Mouse (Mus musculus): Measurements from ENCODE around the gene Sema3b. TPM values are rescaled to one million over a fixed set of nuclear protein-coding genes. Genes with fewer than 3 reads are reported as not detected.
"Not testable (repeated sequence)": the region's sequence is repeated elsewhere in the genome, so short reads cannot be mapped to it uniquely, and the experiment has no call there.

Gene Sema3b
- polyA plus RNA-seq, 1 experiment from 2014 or later, result 3.9 TPM

DNA sequence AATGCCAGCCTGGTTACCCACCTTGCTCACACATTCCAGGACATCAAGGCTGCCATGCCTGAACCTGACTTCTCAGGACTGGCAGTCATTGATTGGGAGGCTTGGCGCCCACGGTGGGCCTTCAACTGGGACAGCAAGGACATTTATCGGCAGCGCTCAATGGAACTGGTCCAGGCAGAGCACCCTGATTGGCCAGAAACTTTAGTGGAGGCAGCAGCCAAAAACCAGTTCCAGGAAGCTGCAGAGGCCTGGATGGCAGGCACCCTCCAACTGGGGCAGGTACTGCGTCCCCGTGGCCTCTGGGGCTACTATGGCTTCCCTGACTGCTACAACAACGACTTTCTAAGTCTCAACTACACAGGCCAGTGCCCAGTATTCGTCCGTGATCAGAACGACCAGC, 31.2 kb downstream of the Sema3b start:
- Histone ChIP-seq H3K36me3 (peaks cover 30% of the 10 kb centered on the region), H3K4me1 (replicated peaks) (peaks cover 74% of the 10 kb centered on the region), H3K4me3 (0 out of 2 replicates have a peak overlapping the region, but pooled peaks have one; percentile 52), H3K27ac (no peak overlapping the region), H3K9me3 (no peaks in the 10 kb centered on the region; the same call in 1 of the 2 replicates), H3K27me3 (ENCODE audit: insufficient read depth, poor library complexity, severe bottlenecking) (no peaks in the 10 kb centered on the region)
- DNase-seq (ENCODE audit: low spot score), result no peak
- WGBS, result 92% methylated on average over 10 of the region's 10 CpGs

DNA sequence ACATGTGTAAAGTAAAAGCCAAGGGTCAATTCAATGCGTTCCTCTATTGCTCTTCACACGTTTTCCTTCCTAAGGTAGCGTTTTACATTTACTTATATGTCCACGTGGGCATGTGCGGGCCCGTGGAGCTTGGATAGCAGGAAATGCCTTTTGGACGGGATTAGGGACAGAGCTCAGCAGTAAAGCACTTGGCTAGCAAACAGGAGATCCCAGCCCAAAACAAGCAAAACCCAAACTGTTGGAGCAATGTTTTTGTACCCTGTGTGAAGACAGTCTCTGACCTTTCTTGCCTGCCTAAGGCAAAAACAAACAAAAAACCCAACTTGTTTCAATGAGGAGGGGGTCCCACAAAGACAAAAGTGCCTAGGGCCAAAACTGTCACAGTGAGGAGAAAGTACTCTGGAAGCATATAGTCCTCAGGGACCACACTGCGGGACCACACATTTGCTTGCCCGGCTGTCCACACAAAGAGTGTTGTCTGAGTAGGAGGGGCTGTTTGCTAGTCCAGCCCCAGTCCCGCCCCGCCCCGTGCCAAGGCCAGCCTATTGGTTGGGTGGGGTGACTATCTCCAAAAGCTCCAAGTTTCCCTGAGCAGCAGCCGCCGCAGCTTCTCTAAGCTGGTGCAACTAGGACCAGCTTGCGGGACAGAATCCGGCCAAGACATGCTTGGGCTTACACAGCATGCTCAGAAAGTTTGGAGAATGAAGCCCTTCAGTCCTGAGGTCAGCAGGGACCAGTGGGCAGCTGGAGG, 32.5 kb downstream of the Sema3b start, which contains the start of gene Hyal1:
TSS of gene Hyal1 (plus strand) at position 571 of the 751 bp plus-strand sequence.
- Histone ChIP-seq H3K36me3 (peaks cover 38% of the 10 kb centered on the region), H3K27ac (peak within 1 kb of the TSS; percentile 86), H3K9me3 (no peaks in the 10 kb centered on the region; the same call in 1 of the 2 replicates), H3K27me3 (ENCODE audit: insufficient read depth, poor library complexity, severe bottlenecking) (no peaks in the 10 kb centered on the region), H3K4me1 (replicated peaks) (peaks cover 71% of the 10 kb centered on the region), H3K4me3 (peak within 1 kb of the TSS; percentile 52)
- peak; percentile 89 for DNase-seq (ENCODE audit: low spot score)
- WGBS, result 25% methylated on average over 16 of the region's 16 CpGs

DNA sequence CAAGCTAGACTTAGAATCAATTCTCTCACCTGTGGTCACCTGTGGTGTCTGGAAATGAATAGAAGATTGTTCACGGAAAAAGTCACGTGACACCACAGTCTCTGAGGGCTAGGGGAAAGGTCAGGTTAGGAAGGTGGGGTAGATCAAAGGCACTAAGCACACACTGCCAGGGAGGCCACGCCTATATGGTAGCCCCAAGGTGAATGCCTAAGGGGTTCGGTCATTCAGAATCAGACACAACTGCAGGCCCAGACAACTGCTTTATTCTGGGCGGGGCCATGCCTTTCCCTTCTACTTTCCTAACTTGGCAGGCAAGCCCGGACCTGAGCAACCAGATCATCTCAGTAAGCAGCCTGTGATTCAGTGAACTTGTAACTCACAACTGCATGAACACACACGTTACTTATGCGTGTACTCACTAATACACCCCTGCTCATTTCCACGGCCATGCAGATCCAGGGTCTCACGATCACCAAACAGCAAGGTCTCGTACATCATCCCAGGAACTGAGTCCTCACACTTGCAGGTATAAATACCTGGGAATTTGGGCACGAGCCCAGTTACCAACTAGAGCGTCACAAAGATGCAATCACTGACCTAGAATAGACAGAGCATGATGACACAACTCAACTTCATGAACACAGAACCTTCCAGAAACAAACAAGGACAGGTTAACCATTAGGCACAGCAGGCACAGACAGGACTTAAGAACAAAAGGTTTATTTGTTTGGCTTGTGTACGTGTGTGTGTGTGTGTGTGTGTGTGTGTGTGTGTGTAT, 33.3 kb downstream of the Sema3b start:
- Histone ChIP-seq H3K27me3 (ENCODE audit: insufficient read depth, poor library complexity, severe bottlenecking) (no peaks in the 10 kb centered on the region), H3K27ac (peak overlapping the region; percentile 86; the same call in 1 of the 2 replicates), H3K9me3 (no peaks in the 10 kb centered on the region; the same call in 1 of the 2 replicates), H3K4me3 (no peak overlapping the region), H3K36me3 (peaks cover 46% of the 10 kb centered on the region), H3K4me1 (replicated peaks) (peaks cover 71% of the 10 kb centered on the region)
- WGBS, result 86% methylated on average over 14 of the region's 14 CpGs
- DNase-seq (ENCODE audit: low spot score), result no peak

DNA sequence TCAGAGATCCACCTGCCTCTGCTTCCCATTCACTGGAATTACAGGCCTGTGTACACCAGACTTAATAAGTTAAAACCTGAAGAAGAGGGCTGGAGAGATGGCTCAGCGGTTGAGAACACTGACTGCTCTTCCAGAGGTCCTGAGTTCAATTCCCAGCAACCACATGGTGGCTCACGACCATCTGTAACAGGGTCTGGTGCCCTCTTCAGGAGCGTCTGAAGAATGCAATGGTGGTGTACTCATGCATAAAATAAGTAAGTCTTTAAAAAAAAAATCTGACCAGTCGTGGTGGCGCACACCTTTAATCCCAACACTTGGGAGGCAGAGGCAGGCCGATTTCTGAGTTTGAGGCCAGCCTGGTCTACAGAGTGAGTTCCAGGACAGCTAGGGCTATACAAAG, 35.3 kb downstream of the Sema3b start:
- Histone ChIP-seq H3K4me1 (replicated peaks) (peaks cover 65% of the 10 kb centered on the region), H3K36me3 (peaks cover 50% of the 10 kb centered on the region)
- H3K27me3 ChIP-seq (ENCODE audit: insufficient read depth, poor library complexity, severe bottlenecking); H3K27ac ChIP-seq; H3K4me3 ChIP-seq; H3K9me3 ChIP-seq; DNase-seq (ENCODE audit: low spot score): not testable (repeated sequence)
- 84% methylated on average over 6 of the region's 6 CpGs for WGBS

DNA sequence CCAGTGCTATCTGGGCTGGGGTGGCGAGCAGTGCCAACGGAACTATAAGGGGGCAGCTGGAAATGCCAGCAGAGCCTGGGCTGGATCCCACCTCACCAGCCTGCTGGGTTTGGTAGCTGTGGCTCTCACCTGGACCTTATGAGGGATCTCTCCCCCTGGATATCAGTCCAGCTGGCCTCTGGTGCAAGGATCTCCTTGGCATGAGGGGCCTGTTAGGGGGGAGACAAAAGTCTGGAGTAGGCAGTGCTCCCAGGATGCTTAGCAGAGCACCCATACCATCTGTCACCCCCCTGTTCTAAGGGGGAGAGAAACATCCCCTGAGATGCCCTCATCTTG, 36.7 kb downstream of the Sema3b start:
- no peak for DNase-seq (ENCODE audit: low spot score)
- 98% methylated on average over 2 of the region's 2 CpGs for WGBS
- H3K4me3 ChIP-seq, result peak overlapping the region; percentile 16
- H3K27ac ChIP-seq, result 0 out of 2 replicates have a peak overlapping the region, but pooled peaks have one; percentile 42
- H3K36me3 ChIP-seq, result peaks cover 50% of the 10 kb centered on the region
- H3K27me3 ChIP-seq (ENCODE audit: insufficient read depth, poor library complexity, severe bottlenecking), result no peaks in the 10 kb centered on the region
- H3K9me3 ChIP-seq, result no peaks in the 10 kb centered on the region; the same call in 1 of the 2 replicates
- peaks cover 66% of the 10 kb centered on the region for H3K4me1 ChIP-seq (replicated peaks)

DNA sequence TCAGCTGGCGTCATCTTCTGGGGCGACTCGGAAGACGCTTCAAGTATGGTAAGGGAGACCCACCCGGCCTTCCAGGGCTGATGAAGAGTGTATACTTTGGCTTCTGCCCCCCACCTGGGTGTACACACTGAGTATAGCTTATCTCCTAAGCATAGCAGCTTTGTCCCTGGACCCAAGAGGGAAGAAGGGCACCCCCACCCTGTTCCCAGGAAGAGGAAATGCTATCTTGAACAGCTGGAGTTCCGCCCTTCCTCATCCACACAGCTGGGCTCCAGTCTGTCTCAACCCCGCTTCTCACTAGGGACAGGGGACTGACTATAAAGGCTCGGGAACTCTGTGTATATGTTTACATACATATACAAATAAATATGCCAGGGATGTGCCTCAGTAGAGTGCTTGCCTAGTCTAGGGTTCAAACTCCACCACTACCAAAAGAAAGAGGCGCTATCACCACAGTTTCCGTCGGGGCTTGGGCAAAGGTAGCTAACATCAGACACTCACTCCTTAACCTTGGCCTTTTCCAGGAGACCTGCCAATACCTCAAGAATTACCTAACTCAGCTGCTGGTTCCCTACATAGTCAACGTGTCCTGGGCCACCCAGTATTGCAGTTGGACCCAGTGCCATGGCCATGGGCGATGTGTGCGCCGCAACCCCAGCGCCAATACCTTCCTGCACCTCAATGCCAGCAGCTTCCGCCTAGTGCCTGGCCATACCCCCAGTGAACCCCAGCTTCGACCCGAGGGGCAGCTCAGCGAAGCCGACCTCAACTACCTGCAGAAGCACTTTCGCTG, 37.3 kb downstream of the Sema3b start:
- no peak for DNase-seq (ENCODE audit: low spot score)
- Histone ChIP-seq H3K4me3 (peak overlapping the region; percentile 84), H3K27ac (peak overlapping the region; percentile 53; the same call in 1 of the 2 replicates), H3K27me3 (ENCODE audit: insufficient read depth, poor library complexity, severe bottlenecking) (no peaks in the 10 kb centered on the region), H3K4me1 (replicated peaks) (peaks cover 66% of the 10 kb centered on the region), H3K36me3 (peaks cover 50% of the 10 kb centered on the region), H3K9me3 (no peaks in the 10 kb centered on the region; the same call in 1 of the 2 replicates)
- 94% methylated on average over 22 of the region's 22 CpGs for WGBS

DNA sequence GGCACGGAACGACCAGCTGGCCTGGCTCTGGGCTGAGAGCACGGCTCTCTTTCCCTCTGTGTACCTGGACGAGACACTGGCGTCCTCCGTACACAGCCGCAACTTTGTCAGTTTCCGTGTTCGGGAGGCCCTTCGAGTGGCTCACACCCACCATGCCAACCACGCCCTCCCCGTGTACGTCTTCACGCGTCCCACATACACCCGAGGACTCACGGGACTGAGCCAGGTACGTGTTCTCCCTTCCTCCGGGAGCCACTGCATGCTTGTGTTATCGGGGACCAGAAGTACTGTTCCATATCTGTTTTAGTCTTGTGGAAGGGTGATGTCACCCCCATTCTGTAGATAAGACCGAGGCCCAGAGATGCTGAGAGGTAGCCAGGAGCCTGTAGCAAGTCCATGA, 38.2 kb downstream of the Sema3b start:
- whole genome bisulfite sequencing, result 93% methylated on average over 21 of the region's 21 CpGs
- H3K36me3 ChIP-seq, result peaks cover 57% of the 10 kb centered on the region
- no peaks in the 10 kb centered on the region; the same call in 1 of the 2 replicates for H3K9me3 ChIP-seq
- H3K4me1 ChIP-seq (replicated peaks), result peaks cover 66% of the 10 kb centered on the region
- no peaks in the 10 kb centered on the region for H3K27me3 ChIP-seq (ENCODE audit: insufficient read depth, poor library complexity, severe bottlenecking)
- no peak for DNase-seq (ENCODE audit: low spot score)
- no peak overlapping the region; the same call in 1 of the 2 replicates for H3K27ac ChIP-seq
- peak overlapping the region; percentile 84 for H3K4me3 ChIP-seq

DNA sequence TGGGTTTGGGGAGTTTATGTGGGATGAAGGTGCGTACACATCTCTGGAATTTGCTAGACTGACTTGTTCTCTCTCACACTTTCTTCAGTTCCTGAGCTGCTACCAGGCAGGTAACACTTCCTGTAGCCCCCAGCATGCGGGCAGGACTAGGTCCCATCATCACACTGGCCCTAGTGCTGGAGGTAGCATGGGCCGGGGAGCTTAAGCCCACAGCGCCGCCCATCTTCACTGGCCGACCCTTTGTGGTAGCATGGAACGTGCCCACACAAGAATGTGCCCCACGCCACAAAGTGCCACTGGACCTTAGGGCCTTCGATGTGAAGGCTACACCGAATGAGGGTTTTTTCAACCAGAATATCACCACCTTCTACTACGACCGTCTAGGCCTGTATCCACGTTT, 39.0 kb downstream of the Sema3b start:
- H3K36me3 ChIP-seq, result peaks cover 65% of the 10 kb centered on the region
- H3K9me3 ChIP-seq, result no peaks in the 10 kb centered on the region; the same call in 1 of the 2 replicates
- H3K4me1 ChIP-seq (replicated peaks), result peaks cover 67% of the 10 kb centered on the region
- WGBS, result 63% methylated on average over 13 of the region's 13 CpGs
- peak overlapping the region; percentile 84 for H3K4me3 ChIP-seq
- no peaks in the 10 kb centered on the region for H3K27me3 ChIP-seq (ENCODE audit: insufficient read depth, poor library complexity, severe bottlenecking)
- DNase-seq (ENCODE audit: low spot score), result no peak
- peak overlapping the region; percentile 98 for H3K27ac ChIP-seq

DNA sequence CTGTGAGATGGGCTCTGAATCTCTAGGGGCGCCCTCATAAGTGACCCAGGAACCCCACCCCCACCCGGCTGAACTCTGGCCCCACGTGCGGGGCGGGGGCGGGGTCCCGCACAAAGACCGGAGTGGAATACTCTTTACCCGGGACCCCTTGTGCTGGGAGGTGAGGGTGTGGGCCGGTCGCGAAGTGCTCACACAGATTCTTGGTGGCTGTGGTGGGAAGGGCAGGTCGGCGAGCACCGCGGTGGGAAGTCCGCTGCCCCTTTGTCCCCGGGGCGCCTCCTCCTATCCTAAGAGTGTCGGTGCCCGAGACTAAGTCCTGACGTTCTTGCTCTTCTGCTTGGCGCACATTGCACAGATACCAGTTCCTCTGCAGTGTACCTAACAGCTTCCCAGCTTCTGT, 39.8 kb downstream of the Sema3b start:
- Histone ChIP-seq H3K27me3 (ENCODE audit: insufficient read depth, poor library complexity, severe bottlenecking) (no peaks in the 10 kb centered on the region), H3K4me1 (replicated peaks) (peaks cover 73% of the 10 kb centered on the region), H3K9me3 (no peaks in the 10 kb centered on the region; the same call in 1 of the 2 replicates), H3K36me3 (peaks cover 65% of the 10 kb centered on the region), H3K4me3 (peak overlapping the region; percentile 84), H3K27ac (peak overlapping the region; percentile 98)
- DNase-seq (ENCODE audit: low spot score), result no peak
- WGBS, result under 1% methylated on average over 23 of the region's 23 CpGs

DNA sequence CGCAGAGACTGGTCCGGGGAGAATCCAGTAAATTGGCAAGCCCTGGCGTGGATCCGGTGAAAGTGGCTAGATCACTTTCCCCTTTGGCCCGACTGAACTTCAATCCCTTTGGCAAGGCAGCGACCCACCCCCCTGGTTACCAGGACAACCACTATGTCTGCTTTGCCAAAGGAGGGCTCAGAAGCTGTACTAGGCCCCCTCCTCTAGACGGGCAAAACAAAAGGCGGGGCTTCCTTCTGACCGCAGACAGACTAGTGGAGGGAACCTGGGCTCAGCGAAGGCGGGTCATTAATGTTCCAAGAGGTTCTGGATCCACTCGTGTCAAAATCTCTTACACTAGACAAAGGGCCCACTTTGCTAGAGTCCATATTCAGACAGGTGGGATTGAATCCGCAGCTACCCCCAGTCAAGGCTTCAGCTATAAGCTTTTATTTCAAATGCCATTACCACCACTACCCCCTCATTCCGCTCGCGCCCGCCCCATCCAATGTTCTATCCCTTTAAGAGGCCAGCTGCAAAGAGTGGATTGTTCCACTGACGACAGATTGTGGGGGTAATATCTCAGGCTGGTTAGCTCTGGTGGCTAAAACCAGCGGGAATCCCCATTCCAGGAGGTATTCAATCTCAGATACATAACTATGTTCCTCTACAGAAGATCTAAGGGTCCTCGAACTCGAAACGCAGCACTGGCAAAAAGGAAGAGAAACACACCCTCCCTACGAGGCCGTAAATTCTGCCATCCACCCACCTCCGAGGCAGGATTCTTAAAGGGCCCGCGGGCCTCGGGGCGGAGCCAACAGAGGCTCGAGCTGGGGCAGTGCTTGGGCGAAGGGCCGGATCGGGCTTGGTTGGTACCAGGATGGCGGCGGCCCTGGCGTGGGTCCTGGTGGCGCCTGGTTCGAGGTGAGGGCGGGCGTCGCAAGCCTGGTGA, 40.4 kb downstream of the Sema3b start:
- peaks cover 80% of the 10 kb centered on the region for H3K4me1 ChIP-seq (replicated peaks)
- peaks cover 62% of the 10 kb centered on the region for H3K36me3 ChIP-seq
- no peaks in the 10 kb centered on the region for H3K27me3 ChIP-seq (ENCODE audit: insufficient read depth, poor library complexity, severe bottlenecking)
- H3K27ac ChIP-seq, result peak overlapping the region; percentile 98
- peak; percentile 90 for DNase-seq (ENCODE audit: low spot score)
- H3K9me3 ChIP-seq, result no peaks in the 10 kb centered on the region; the same call in 1 of the 2 replicates
- peak overlapping the region; percentile 84 for H3K4me3 ChIP-seq
- under 1% methylated on average over 41 of the region's 41 CpGs for WGBS

DNA sequence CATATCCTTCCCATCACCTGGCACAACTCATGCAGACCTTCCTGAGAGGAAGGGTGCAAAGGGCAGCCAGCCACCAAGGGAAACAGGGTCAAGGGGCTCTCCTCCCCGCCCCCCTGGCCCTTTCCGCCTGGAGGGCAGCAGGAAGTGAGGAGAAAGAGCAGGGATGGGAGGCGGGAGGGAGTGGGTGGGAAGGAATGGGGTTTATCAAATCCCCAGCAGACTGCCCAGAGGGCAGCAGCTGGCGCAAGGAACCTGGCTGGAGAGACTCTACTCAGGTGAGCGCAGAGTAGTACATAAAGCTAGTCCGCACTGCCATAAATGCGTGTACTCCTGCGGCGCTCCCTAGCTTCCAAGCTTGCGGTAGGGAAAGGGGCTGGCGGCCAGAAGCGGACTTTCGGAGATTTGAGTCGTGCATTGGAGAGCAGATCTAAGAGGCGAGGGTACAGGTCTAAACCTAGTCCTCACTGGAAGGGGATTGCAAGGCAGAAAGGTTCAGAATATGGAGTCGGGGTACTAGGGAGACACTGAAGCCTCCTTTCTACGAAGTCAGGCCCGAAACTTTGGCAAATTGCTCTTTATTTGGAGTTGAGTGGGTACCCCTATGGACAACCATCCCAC, 41.2 kb downstream of the Sema3b start, which contains the start of gene Hyal2:
TSS of gene Hyal2 (plus strand) at position 244 of the 618 bp plus-strand sequence.
- Histone ChIP-seq H3K9me3 (no peaks in the 10 kb centered on the region), H3K27me3 (ENCODE audit: insufficient read depth, poor library complexity, severe bottlenecking) (no peaks in the 10 kb centered on the region), H3K36me3 (peaks cover 54% of the 10 kb centered on the region), H3K4me1 (replicated peaks) (peaks cover 88% of the 10 kb centered on the region), H3K4me3 (peak within 1 kb of the TSS; percentile 84), H3K27ac (peak within 1 kb of the TSS; percentile 98)
- peak; percentile 35 for DNase-seq (ENCODE audit: low spot score)
- WGBS, result 4% methylated on average over 18 of the region's 18 CpGs

Measured in hindbrain, embryonic 10.5 days (tissue).